Mouse (Mus musculus): Measurements from ENCODE around the gene Kif18b.

Kif18b gene

GRCm38 (mm10) chr11:102924557-102925350, at the start of gene Kif18b:
Gene Kif18b (minus strand): TSS chr11:102925124.
- peak; percentile 93 for DNase-seq

- DNase-seq = peak; percentile 40
Measured at GRCm38 (mm10) chr11:102972326-102972725, 47.4 kb upstream of the Kif18b start.

GRCm38 (mm10) chr11:102971604-102972003, 46.7 kb upstream of the Kif18b start:
- DNase-seq = no peak

- no peak for DNase-seq
Measured at GRCm38 (mm10) chr11:102964547-102965091, 39.7 kb upstream of the Kif18b start.

GRCm38 (mm10) chr11:102963855-102964546, 39.1 kb upstream of the Kif18b start:
- DNase-seq = no peak

GRCm38 (mm10) chr11:102963246-102963854, 38.4 kb upstream of the Kif18b start:
- DNase-seq = no peak

GRCm38 (mm10) chr11:102962861-102963245, 37.9 kb upstream of the Kif18b start:
- no peak for DNase-seq

- DNase-seq = no peak
Measured at GRCm38 (mm10) chr11:102961082-102961481, 36.2 kb upstream of the Kif18b start.

- DNase-seq = no peak
Measured at GRCm38 (mm10) chr11:102958870-102959269, 33.9 kb upstream of the Kif18b start.

GRCm38 (mm10) chr11:102958431-102958830, 33.5 kb upstream of the Kif18b start:
- DNase-seq = no peak

GRCm38 (mm10) chr11:102957692-102958091, 32.8 kb upstream of the Kif18b start:
- no peak for DNase-seq

- DNase-seq = no peak
Measured at GRCm38 (mm10) chr11:102956962-102957614, 32.2 kb upstream of the Kif18b start.

- DNase-seq = no peak
Measured at GRCm38 (mm10) chr11:102952922-102953321, 28.0 kb upstream of the Kif18b start.

GRCm38 (mm10) chr11:102948043-102948961, 23.4 kb upstream of the Kif18b start:
- peak; percentile 70 for DNase-seq

- no peak for DNase-seq
Measured at GRCm38 (mm10) chr11:102946992-102947343, 22.0 kb upstream of the Kif18b start.

GRCm38 (mm10) chr11:102946265-102946991, 21.5 kb upstream of the Kif18b start, which contains the start of gene C1ql1:
Gene C1ql1 (minus strand): TSS chr11:102946688.
- peak; percentile 84 for DNase-seq

GRCm38 (mm10) chr11:102945306-102946264, 20.7 kb upstream of the Kif18b start:
- DNase-seq = no peak

- no peak for DNase-seq
Measured at GRCm38 (mm10) chr11:102941236-102941635, 16.3 kb upstream of the Kif18b start.

- no peak for DNase-seq
Measured at GRCm38 (mm10) chr11:102939024-102939675, 14.2 kb upstream of the Kif18b start.

All from kidney, adult 18-20 months (tissue).